Comparison of ENCODE assay signal across 8 mouse cellular contexts in the genomic region with DNA sequence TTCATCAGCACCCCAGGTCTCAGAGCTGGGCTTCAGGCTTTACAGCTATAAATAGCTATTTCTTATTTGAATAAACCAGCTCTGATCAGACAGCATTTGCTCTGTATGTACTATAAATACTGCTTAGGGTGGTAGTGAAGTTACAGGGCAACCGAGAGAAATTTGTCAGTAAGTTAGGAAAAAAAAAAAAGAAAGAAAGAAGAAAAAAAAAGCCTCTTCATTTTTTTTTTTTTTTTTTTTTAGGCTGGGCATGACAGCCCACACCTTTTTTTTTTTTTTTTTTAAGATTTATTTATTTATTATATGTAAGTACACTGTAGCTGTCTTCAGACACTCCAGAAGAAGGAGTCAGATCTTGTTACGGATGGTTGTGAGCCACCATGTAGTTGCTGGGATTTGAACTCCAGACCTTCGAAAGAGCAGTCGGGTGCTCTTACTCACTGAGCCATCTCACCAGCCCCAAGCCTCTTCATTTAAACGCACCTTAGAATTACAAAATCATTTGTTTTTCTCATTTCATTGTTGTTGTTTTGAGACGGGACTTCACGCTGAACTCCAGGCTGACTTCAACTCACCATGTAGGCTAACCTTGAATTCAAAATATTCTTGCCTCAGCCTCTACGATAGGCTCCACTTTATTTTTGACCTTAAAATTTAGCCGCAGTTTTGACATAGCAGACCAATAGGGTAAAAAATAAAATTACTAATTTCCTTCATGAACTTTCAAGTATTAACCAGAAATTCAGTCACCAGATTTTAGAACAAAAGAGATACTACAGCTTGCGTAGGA. TPM values are rescaled to one million over a fixed set of nuclear protein-coding genes. Genes with fewer than 3 reads are reported as not detected.
DNase-seq lines count a peak whose midpoint lies in the region; ATAC-seq lines count a peak whose summit lies in the region.

No protein-coding gene starts in this region.

- no peak for ATAC-seq in liver, embryonic 11.5 days (replicated peaks; ENCODE audit: low FRiP score)
- ATAC-seq in embryonic facial prominence, embryonic 15.5 days (ENCODE audit: insufficient number of reproducible peaks, low FRiP score, low TSS enrichment, low read depth), result no peak
- peak; percentile 36 for ATAC-seq in intestine, embryonic 15.5 days
- ATAC-seq in neural tube, embryonic 12.5 days (ENCODE audit: low FRiP score, low read depth), result peak; percentile 41

- WGBS in liver, embryonic 11.5 days, result 30% methylated on average over 10 of the region's 10 CpGs
- WGBS in embryonic facial prominence, embryonic 15.5 days, result 25% methylated on average over 10 of the region's 10 CpGs
- WGBS in intestine, embryonic 15.5 days, result 28% methylated on average over 10 of the region's 10 CpGs
- 29% methylated on average over 10 of the region's 10 CpGs for WGBS in neural tube, embryonic 12.5 days

- peak overlapping the region; percentile 27 for H3K4me3 ChIP-seq in liver, embryonic 11.5 days (ENCODE audit: low read depth, low read length)
- peak overlapping the region; percentile 68 for H3K4me3 ChIP-seq in embryonic facial prominence, embryonic 15.5 days (replicated peaks)
- peak overlapping the region; percentile 59 for H3K4me3 ChIP-seq in intestine, embryonic 15.5 days (replicated peaks)
- peak overlapping the region; percentile 49; the same call in 1 of the 2 replicates for H3K4me3 ChIP-seq in neural tube, embryonic 12.5 days

- no peaks in the 10 kb centered on the region for H3K9me3 ChIP-seq in liver, embryonic 11.5 days (ENCODE audit: control insufficient read depth, low read length)
- no peaks in the 10 kb centered on the region for H3K9me3 ChIP-seq in embryonic facial prominence, embryonic 15.5 days (replicated peaks)
- H3K9me3 ChIP-seq in intestine, embryonic 15.5 days, result no peaks in the 10 kb centered on the region
- no peaks in the 10 kb centered on the region for H3K9me3 ChIP-seq in neural tube, embryonic 12.5 days

- H3K4me2 ChIP-seq in liver, embryonic 11.5 days, result peak overlapping the region; percentile 80
- peak overlapping the region; percentile 74 for H3K4me2 ChIP-seq in embryonic facial prominence, embryonic 15.5 days (replicated peaks)
- peak overlapping the region; percentile 82 for H3K4me2 ChIP-seq in intestine, embryonic 15.5 days (replicated peaks)
- H3K4me2 ChIP-seq in neural tube, embryonic 12.5 days (replicated peaks), result peak overlapping the region; percentile 69

- H3K27ac ChIP-seq in liver, embryonic 11.5 days (ENCODE audit: low read depth, low read length), result no peak overlapping the region
- 0 out of 2 replicates have a peak overlapping the region, but pooled peaks have one; percentile 34 for H3K27ac ChIP-seq in embryonic facial prominence, embryonic 15.5 days (replicated peaks)
- H3K27ac ChIP-seq in intestine, embryonic 15.5 days, result no peak overlapping the region
- H3K27ac ChIP-seq in neural tube, embryonic 12.5 days, result no peak overlapping the region

- no peaks in the 10 kb centered on the region for H3K27me3 ChIP-seq in liver, embryonic 11.5 days (replicated peaks; ENCODE audit: control insufficient read depth, insufficient read depth, low read length)
- no peaks in the 10 kb centered on the region for H3K27me3 ChIP-seq in embryonic facial prominence, embryonic 15.5 days
- H3K27me3 ChIP-seq in intestine, embryonic 15.5 days (replicated peaks), result no peaks in the 10 kb centered on the region
- H3K27me3 ChIP-seq in neural tube, embryonic 12.5 days (replicated peaks), result no peaks in the 10 kb centered on the region

- peaks cover 13% of the 10 kb centered on the region for H3K4me1 ChIP-seq in liver, embryonic 11.5 days (replicated peaks; ENCODE audit: control insufficient read depth, insufficient read depth, low read length)
- peaks cover 15% of the 10 kb centered on the region; the same call in 1 of the 2 replicates for H3K4me1 ChIP-seq in embryonic facial prominence, embryonic 15.5 days
- 0 out of 2 replicates have a peak, but pooled peaks cover 3% of the 10 kb centered on the region for H3K4me1 ChIP-seq in intestine, embryonic 15.5 days (replicated peaks)
- H3K4me1 ChIP-seq in neural tube, embryonic 12.5 days, result 0 out of 2 replicates have a peak, but pooled peaks cover 7% of the 10 kb centered on the region

- DNase-seq in liver, embryonic 11.5 days (ENCODE audit: low spot score), result no peak
- no peak for DNase-seq in liver
- DNase-seq in spleen, postnatal 14 days (ENCODE audit: low spot score in 2 of 2), result no peak
- DNase-seq in layer of hippocampus, adult 9-11 months, result no peak
- DNase-seq in layer of hippocampus, postnatal 36 days, result no peak

- H3K9ac ChIP-seq in liver, embryonic 11.5 days (ENCODE audit: low read depth, low read length), result no peak overlapping the region
- 0 out of 2 replicates have a peak overlapping the region, but pooled peaks have one; percentile 21 for H3K9ac ChIP-seq in embryonic facial prominence, embryonic 15.5 days
- no peak overlapping the region for H3K9ac ChIP-seq in intestine, embryonic 15.5 days
- no peak overlapping the region for H3K9ac ChIP-seq in neural tube, embryonic 12.5 days

- no peaks in the 10 kb centered on the region for H3K36me3 ChIP-seq in liver, embryonic 11.5 days (ENCODE audit: control insufficient read depth, insufficient read depth, low read length)
- 0 out of 2 replicates have a peak, but pooled peaks cover 6% of the 10 kb centered on the region for H3K36me3 ChIP-seq in embryonic facial prominence, embryonic 15.5 days
- H3K36me3 ChIP-seq in intestine, embryonic 15.5 days, result no peaks in the 10 kb centered on the region
- no peaks in the 10 kb centered on the region for H3K36me3 ChIP-seq in neural tube, embryonic 12.5 days

RNA-seq across cellular contexts. Expression of gene Stard9, which starts 0.7 kb away (rescaled TPM):
- 3.0 and 3.5 TPM in 2 replicates for polyA plus RNA-seq in liver, embryonic 11.5 days (2014; fragmentation: Nextera tagmentation; extraction: Ambion mirVana)
- 6.7 and 7.3 TPM in 2 replicates for polyA plus RNA-seq in embryonic facial prominence, embryonic 15.5 days (2015; fragmentation: Nextera tagmentation; extraction: Ambion mirVana)
- polyA plus RNA-seq in intestine, embryonic 15.5 days (2015; fragmentation: Nextera tagmentation; extraction: Ambion mirVana), result 2.9 and 3.3 TPM in 2 replicates
- 4.2 and 4.8 TPM in 2 replicates for polyA plus RNA-seq in neural tube, embryonic 12.5 days (2016; fragmentation: Nextera tagmentation; extraction: Ambion mirVana)
- total RNA-seq in layer of hippocampus, postnatal 36 days (2021), result 1 to 10 TPM; 8.4 to 9.0 TPM

RNA-seq across cellular contexts. Expression of gene Lrrc57, which starts 19.0 kb away (rescaled TPM):
- 17.2 and 24.2 TPM in 2 replicates for polyA plus RNA-seq in liver, embryonic 11.5 days (2014; fragmentation: Nextera tagmentation; extraction: Ambion mirVana)
- polyA plus RNA-seq in embryonic facial prominence, embryonic 15.5 days (2015; fragmentation: Nextera tagmentation; extraction: Ambion mirVana), result 24.7 and 26.3 TPM in 2 replicates
- 20.3 and 20.5 TPM in 2 replicates for polyA plus RNA-seq in intestine, embryonic 15.5 days (2015; fragmentation: Nextera tagmentation; extraction: Ambion mirVana)
- polyA plus RNA-seq in neural tube, embryonic 12.5 days (2016; fragmentation: Nextera tagmentation; extraction: Ambion mirVana), result 38.1 and 39.3 TPM in 2 replicates
- 10 to 100 TPM; 32.3 to 34.4 TPM for total RNA-seq in layer of hippocampus, postnatal 36 days (2021)

RNA-seq across cellular contexts. Expression of gene Haus2, which starts 19.1 kb away (rescaled TPM):
- 30.6 and 31.2 TPM in 2 replicates for polyA plus RNA-seq in liver, embryonic 11.5 days (2014; fragmentation: Nextera tagmentation; extraction: Ambion mirVana)
- 20.6 and 22.4 TPM in 2 replicates for polyA plus RNA-seq in embryonic facial prominence, embryonic 15.5 days (2015; fragmentation: Nextera tagmentation; extraction: Ambion mirVana)
- 21.3 and 22.3 TPM in 2 replicates for polyA plus RNA-seq in intestine, embryonic 15.5 days (2015; fragmentation: Nextera tagmentation; extraction: Ambion mirVana)
- polyA plus RNA-seq in neural tube, embryonic 12.5 days (2016; fragmentation: Nextera tagmentation; extraction: Ambion mirVana), result 32.7 and 34.3 TPM in 2 replicates
- 10 to 100 TPM; 13.2 to 14.0 TPM for total RNA-seq in layer of hippocampus, postnatal 36 days (2021)

Comparison
In these comparisons a context has a peak if more than half of its experiments do, and no peak if none do; other contexts are left out.
1. ATAC-seq: peak in intestine, embryonic 15.5 days (single experiment) and neural tube, embryonic 12.5 days (single experiment); none in liver, embryonic 11.5 days (single experiment) and embryonic facial prominence, embryonic 15.5 days (single experiment).
2. Peak in every context shown above with its lines, with median percentiles within 50 percentile points of each other: H3K4me2 ChIP-seq and H3K4me3 ChIP-seq.